Mouse (Mus musculus): Measurements from ENCODE around the gene Trp53i11.

The Trp53i11 gene

GRCm38 (mm10) chr2:93244090-93244443, 56.7 kb downstream of the Trp53i11 start:
- peak; percentile 78 for DNase-seq

DNA sequence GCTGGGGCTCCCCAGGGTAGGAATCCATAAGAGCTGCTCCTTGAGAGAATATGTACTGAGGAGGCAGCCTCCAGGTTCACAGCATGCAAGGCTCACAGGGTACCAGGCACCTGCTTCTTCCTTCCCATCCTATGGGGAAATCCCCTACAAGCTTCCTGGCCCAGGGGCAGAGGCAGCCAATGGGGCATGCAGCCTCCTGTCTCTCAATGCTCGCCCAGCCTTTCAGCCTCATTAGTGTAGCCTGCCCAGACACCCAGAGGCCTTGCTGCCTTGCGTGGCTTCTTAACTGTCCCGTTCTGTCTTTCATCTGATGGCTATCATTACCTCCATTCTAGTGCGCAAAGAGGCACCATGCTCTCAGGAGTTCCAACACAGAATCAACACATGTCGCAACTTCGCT, 61.7 kb downstream of the Trp53i11 start:
- no peak for DNase-seq

DNA sequence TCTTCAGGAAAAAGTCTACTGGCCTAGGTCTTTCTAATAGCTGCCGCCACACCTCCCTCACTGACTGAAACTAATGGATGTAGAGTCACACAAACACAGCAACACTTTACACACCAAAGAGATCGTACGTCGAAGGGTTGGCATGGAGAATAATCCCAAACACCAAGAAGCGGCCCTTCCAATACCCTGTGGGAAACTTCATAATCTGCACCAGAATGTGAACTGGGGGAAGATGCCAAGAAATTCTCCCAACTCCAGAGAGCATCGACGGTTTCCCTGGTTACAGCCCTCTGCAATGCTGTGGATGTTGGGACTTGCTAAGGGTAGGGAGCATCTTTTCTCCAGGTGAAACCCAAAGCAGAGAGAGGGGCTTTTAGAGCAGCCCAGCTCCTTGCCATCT, 63.3 kb downstream of the Trp53i11 start:
- no peak for DNase-seq

Data from cerebellum, adult 9-11 months (tissue).